Mouse (Mus musculus) stomach, postnatal 0 days (tissue): ENCODE results near the gene Fnip2.

Source experiments
- CTCF ChIP-seq: IDR thresholded peaks from 2 replicates; pipeline ENCODE4 v1.5.1; 2016; ENCODE audit warnings: antibody characterized with exemption, low read depth, mild to moderate bottlenecking, moderate library complexity
- EP300 ChIP-seq: optimal IDR thresholded peaks from 2 replicates; pipeline ENCODE3; 2016; ENCODE audit warnings: antibody characterized with exemption

DNA sequence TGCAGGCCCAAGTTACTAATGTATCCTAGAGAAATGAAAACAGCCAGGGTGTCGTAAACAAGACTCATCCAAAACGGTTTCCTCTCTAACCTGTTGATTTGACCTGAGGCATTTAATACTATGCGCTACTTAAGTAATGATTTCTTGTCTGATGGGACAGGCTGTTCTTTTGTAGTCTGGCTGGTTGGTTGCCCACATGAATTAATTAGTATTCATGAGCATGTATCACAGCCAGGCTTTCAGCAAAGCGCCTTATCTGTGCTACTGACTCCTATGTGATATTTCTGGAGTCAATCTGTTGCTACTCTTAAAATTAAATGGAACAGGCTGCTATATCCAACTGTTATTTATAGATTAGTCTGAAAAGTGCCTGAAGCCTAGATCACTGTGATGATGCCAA, 92.7 kb downstream of the Fnip2 start:
- TF ChIP-seq CTCF (no peak), EP300 (no peak)
